Mouse (Mus musculus): Measurements from ENCODE around the gene Lingo3. TPM values are rescaled to one million over a fixed set of nuclear protein-coding genes. Genes with fewer than 3 reads are reported as not detected.
"Not testable (repeated sequence)": the region's sequence is repeated elsewhere in the genome, so short reads cannot be mapped to it uniquely, and the experiment has no call there.

Lingo3 gene
- polyA plus RNA-seq, 1 experiment from 2014 or later, result 6.2 TPM

DNA sequence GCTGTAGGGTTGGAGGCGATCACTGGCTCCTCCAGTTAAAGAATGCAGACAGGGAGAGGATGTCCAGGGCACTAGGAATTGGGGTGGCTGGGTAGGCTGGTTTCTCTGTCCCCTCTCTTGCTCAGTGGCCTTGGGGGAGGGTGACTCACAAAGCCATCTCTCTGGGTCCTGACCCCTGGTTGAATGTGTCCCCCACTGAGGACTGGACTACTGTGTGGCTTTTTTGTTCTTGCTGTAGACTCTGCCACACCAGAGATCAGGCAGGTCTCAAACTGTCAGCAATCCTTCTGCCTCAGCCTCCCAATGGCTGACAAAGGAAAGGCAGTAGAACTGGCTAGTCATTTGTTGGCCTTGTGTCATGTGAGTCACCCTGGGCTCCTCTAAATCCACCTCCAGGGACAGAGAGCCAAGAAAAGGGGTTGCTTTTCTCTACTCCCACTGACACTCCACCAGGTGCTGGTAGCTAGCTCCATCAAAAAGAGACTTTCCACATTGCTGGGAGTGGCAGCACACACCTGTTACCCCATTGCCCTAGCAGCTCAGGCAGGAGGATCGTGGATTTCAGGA lies 5.4 kb downstream of the Lingo3 start:
- Histone ChIP-seq H3K27ac (replicated peaks; ENCODE audit: low read depth, low read length) (no peak overlapping the region), H3K4me3 (replicated peaks; ENCODE audit: low read depth, low read length) (no peak overlapping the region), H3K9ac (replicated peaks; ENCODE audit: low read length) (no peak overlapping the region), H3K9me3 (ENCODE audit: control insufficient read depth, low read length) (no peaks in the 10 kb centered on the region), H3K4me2 (ENCODE audit: low read length) (no peak overlapping the region), H3K36me3 (ENCODE audit: control insufficient read depth, insufficient read depth, low read length) (no peaks in the 10 kb centered on the region), H3K4me1 (ENCODE audit: control insufficient read depth, insufficient read depth, low read length) (0 out of 2 replicates have a peak, but pooled peaks cover 4% of the 10 kb centered on the region), H3K27me3 (ENCODE audit: control insufficient read depth, insufficient read depth, low read length) (peaks cover 37% of the 10 kb centered on the region)
- DNase-seq (no peak), ATAC-seq (ENCODE audit: low FRiP score, low TSS enrichment) (no peak)
- 78% methylated on average over 2 of the region's 2 CpGs for WGBS

DNA sequence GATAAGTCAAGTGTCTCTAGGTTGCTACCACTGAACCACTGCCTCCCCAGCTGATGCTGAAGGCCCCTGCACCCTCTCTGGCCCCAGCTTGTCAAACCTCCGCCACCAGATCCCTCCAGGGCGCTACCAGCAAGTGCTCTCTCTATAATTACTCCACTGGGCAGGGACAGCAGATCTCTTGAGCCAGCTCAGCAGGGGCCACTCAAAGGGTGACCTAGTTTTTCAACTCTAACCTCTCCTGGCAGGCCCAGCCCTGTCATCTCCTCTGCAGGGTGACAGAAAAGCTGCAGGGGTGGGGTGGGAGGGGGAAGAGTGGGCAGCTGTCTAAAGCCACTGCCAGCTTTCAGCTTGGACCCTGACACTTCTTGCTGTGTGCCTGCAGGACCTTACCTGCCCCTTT lies 6.0 kb downstream of the Lingo3 start:
- no peak for DNase-seq
- Histone ChIP-seq H3K4me2 (ENCODE audit: low read length) (no peak overlapping the region), H3K27ac (replicated peaks; ENCODE audit: low read depth, low read length) (no peak overlapping the region), H3K36me3 (ENCODE audit: control insufficient read depth, insufficient read depth, low read length) (no peaks in the 10 kb centered on the region), H3K4me1 (ENCODE audit: control insufficient read depth, insufficient read depth, low read length) (0 out of 2 replicates have a peak, but pooled peaks cover 4% of the 10 kb centered on the region), H3K9me3 (ENCODE audit: control insufficient read depth, low read length) (no peaks in the 10 kb centered on the region), H3K9ac (replicated peaks; ENCODE audit: low read length) (no peak overlapping the region), H3K27me3 (ENCODE audit: control insufficient read depth, insufficient read depth, low read length) (peaks cover 32% of the 10 kb centered on the region), H3K4me3 (replicated peaks; ENCODE audit: low read depth, low read length) (no peak overlapping the region)
- 6% methylated on average over 2 of the region's 2 CpGs for WGBS
- no peak for ATAC-seq (ENCODE audit: low FRiP score, low TSS enrichment)

DNA sequence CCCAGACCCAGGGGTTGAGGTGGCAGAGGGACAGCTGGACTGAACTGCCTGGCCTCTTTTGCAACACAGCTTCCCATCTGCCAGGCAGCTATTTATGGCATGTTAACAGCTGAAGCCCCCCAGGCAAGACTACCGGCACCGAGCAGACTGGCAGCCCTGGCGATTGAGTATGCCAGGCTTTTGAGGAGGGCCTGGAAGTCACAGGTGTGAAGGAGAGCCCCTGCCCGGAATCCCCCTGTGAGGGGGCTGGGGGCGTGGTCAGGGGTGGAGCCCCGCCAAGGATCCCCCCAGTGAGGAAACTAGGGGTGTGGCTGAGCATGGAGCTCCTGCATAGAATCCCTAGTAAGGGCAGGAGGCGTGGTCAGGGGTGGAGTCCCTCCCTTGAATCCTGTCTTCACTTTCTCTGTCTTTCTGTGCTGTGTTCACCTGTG lies 6.9 kb downstream of the Lingo3 start:
- no peak overlapping the region for H3K4me2 ChIP-seq (ENCODE audit: low read length)
- ATAC-seq (ENCODE audit: low FRiP score, low TSS enrichment) (no peak), DNase-seq (no peak)
- 0 out of 2 replicates have a peak, but pooled peaks cover 4% of the 10 kb centered on the region for H3K4me1 ChIP-seq (ENCODE audit: control insufficient read depth, insufficient read depth, low read length)
- H3K4me3 ChIP-seq (replicated peaks; ENCODE audit: low read depth, low read length), result no peak overlapping the region
- H3K27ac ChIP-seq (replicated peaks; ENCODE audit: low read depth, low read length), result no peak overlapping the region
- H3K36me3 ChIP-seq (ENCODE audit: control insufficient read depth, insufficient read depth, low read length), result 0 out of 2 replicates have a peak, but pooled peaks cover under 1% of the 10 kb centered on the region
- WGBS, result 52% methylated on average over 7 of the region's 7 CpGs
- peaks cover 25% of the 10 kb centered on the region for H3K27me3 ChIP-seq (ENCODE audit: control insufficient read depth, insufficient read depth, low read length)
- no peak overlapping the region for H3K9ac ChIP-seq (replicated peaks; ENCODE audit: low read length)
- H3K9me3 ChIP-seq (ENCODE audit: control insufficient read depth, low read length), result no peaks in the 10 kb centered on the region

DNA sequence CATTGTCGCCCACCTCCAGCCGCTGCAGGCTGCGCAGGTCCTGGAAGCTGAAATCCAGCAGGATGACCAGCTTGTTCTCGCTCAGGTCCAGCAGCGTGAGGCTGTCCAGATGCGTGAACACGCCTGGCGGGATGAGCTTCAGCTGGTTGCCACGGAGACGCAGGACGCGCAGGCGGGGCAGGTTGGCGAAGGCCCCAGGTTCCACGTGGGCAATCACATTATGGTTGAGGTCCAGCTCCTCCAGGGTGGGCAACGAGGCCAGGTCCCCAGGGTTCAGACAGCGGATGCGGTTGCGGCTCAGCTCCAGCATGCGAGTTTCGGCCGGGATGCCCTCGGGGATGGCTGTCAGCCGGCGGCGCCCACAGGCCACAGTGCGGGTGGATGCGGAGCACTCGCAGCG lies 8.2 kb downstream of the Lingo3 start:
- Histone ChIP-seq H3K9ac (replicated peaks; ENCODE audit: low read length) (peak overlapping the region; percentile 26; the same call in 1 of the 2 replicates), H3K4me2 (ENCODE audit: low read length) (peak overlapping the region; percentile 29)
- ATAC-seq (ENCODE audit: low FRiP score, low TSS enrichment), result no peak

DNA sequence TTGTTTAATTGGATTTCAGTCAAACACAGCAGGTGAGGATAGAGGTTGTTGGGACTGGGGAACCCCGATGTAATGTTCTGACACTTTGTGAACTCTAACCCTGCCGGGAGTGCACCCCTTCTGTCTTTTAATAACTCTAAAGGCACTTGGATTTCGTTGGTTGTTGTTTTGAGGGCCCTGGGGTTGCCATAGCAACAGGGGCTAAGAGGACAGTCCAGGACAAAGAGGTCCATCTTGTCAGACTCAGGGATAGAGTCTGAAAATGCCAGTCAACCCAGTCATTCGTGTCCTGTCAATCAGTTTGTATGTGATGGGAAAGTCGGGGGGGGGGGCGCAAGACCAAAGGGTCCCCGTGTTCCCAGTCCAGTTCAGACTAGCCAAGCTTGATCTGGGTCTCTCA lies 11.0 kb downstream of the Lingo3 start:
- H3K4me2 ChIP-seq (ENCODE audit: low read length), result no peak overlapping the region
- H3K36me3 ChIP-seq (ENCODE audit: control insufficient read depth, insufficient read depth, low read length), result peaks cover 24% of the 10 kb centered on the region
- H3K9ac ChIP-seq (replicated peaks; ENCODE audit: low read length), result no peak overlapping the region
- peaks cover 4% of the 10 kb centered on the region for H3K4me1 ChIP-seq (ENCODE audit: control insufficient read depth, insufficient read depth, low read length)
- no peak for DNase-seq
- ATAC-seq (ENCODE audit: low FRiP score, low TSS enrichment), result no peak
- H3K27ac ChIP-seq (replicated peaks; ENCODE audit: low read depth, low read length), result no peak overlapping the region
- 34% methylated on average over 7 of the region's 7 CpGs for WGBS
- no peak overlapping the region for H3K4me3 ChIP-seq (replicated peaks; ENCODE audit: low read depth, low read length)
- H3K27me3 ChIP-seq (ENCODE audit: control insufficient read depth, insufficient read depth, low read length), result peaks cover 25% of the 10 kb centered on the region
- no peaks in the 10 kb centered on the region for H3K9me3 ChIP-seq (ENCODE audit: control insufficient read depth, low read length)

More for the DNA sequence above, 8.2 kb downstream of the Lingo3 start:
- Histone ChIP-seq H3K4me1 (ENCODE audit: control insufficient read depth, insufficient read depth, low read length) (0 out of 2 replicates have a peak, but pooled peaks cover 4% of the 10 kb centered on the region), H3K27ac (replicated peaks; ENCODE audit: low read depth, low read length) (no peak overlapping the region), H3K4me3 (replicated peaks; ENCODE audit: low read depth, low read length) (no peak overlapping the region), H3K9me3 (ENCODE audit: control insufficient read depth, low read length) (no peaks in the 10 kb centered on the region), H3K36me3 (ENCODE audit: control insufficient read depth, insufficient read depth, low read length) (peaks cover 7% of the 10 kb centered on the region), H3K27me3 (ENCODE audit: control insufficient read depth, insufficient read depth, low read length) (peaks cover 25% of the 10 kb centered on the region)
- 42% methylated on average over 30 of the region's 30 CpGs for WGBS
- DNase-seq, result peak; percentile 44

DNA sequence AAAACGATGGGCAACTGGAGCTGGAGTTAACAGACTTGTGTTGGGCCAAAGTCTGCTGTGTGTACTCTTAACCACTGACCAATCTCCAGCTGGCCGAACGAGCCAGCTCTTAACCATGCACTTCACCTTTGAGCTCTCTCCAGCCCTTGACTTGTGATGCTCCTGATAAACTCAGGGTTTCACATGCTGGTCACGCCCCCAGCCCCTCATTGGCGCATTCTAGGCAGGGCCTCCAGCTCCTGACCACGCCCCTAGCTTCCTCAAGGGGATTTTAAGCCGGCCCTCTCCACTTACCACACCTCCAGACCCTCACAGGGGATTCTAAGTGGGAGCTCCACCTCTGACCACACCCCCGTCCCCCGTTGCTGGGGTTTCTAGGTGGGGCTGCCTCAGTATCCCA lies 12.7 kb downstream of the Lingo3 start:
- Histone ChIP-seq H3K27ac (replicated peaks; ENCODE audit: low read depth, low read length) (no peak overlapping the region), H3K4me3 (replicated peaks; ENCODE audit: low read depth, low read length) (no peak overlapping the region), H3K4me1 (ENCODE audit: control insufficient read depth, insufficient read depth, low read length) (peaks cover 10% of the 10 kb centered on the region), H3K36me3 (ENCODE audit: control insufficient read depth, insufficient read depth, low read length) (peaks cover 24% of the 10 kb centered on the region), H3K9me3 (ENCODE audit: control insufficient read depth, low read length) (no peaks in the 10 kb centered on the region), H3K4me2 (ENCODE audit: low read length) (no peak overlapping the region), H3K9ac (replicated peaks; ENCODE audit: low read length) (no peak overlapping the region; the same call in 1 of the 2 replicates), H3K27me3 (ENCODE audit: control insufficient read depth, insufficient read depth, low read length) (peaks cover 25% of the 10 kb centered on the region)
- ATAC-seq (ENCODE audit: low FRiP score, low TSS enrichment) (no peak), DNase-seq (peak; percentile 65)
- WGBS, result 5% methylated on average over 9 of the region's 9 CpGs

DNA sequence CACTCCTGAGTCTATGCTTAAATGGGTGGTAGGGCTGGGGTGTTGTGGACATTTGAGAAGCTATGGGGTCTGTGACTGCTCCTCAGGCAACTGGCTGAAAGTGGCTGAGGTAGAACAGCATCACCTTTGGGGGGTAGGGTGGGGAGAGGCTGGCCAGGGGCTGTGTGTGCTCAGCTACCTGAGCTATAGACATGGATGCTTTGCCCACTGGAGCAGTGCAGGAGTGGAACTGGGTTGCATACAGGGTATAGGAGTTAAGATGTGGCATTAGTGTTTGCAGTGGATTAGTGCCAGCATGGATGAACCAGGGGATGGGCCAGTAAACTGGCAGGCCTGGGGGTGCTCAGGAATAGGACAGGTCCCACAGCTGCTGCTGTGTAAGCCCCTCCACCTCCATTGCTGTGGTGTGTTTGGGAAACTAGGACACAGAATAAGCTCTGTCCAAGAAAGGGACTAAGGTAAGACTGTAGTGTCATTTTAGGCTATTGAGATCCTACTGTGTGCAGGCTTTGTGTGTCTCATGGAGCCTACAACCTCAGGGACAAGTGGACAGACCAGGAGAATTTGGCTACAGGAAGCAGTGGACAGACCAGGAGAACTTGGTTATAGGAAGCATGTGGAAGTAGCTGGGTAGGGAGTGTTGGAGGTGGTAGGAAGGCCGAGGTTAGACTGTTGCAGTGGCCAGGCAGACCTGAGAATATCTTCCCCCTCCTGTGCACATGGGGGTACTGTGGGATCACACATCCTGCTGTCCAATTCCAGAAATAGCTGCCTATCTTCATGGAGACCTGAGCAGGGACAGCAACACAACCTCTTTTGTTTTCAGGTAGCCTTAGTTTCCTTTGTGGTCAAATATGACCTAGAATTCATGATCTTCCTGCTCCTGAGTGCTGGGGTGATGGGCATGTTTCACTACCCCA lies 14.2 kb downstream of the Lingo3 start:
- H3K4me2 ChIP-seq (ENCODE audit: low read length), result 0 out of 2 replicates have a peak overlapping the region, but pooled peaks have one; percentile 6

DNA sequence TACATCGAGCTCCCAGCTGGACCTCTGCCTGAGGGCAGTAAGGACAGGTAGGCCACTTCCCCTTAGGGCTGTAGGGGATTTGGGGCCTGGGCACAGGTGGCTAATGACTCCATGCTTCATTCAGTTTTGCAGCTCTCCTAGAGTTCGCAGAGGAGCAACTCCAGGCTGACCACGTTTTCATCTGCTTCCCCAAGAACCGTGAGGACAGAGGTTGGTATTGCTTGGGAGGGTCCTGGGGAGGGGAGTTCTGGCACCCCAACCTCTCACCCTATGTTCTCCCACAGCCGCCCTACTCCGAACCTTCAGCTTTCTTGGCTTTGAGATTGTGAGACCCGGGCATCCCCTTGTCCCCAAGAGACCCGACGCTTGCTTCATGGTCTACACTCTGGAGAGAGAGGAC lies 15.3 kb downstream of the Lingo3 start:
- not testable (repeated sequence) for H3K9me3 ChIP-seq (ENCODE audit: control insufficient read depth, low read length); ATAC-seq (ENCODE audit: low FRiP score, low TSS enrichment); H3K9ac ChIP-seq (replicated peaks; ENCODE audit: low read length); DNase-seq; H3K27me3 ChIP-seq (ENCODE audit: control insufficient read depth, insufficient read depth, low read length); H3K27ac ChIP-seq (replicated peaks; ENCODE audit: low read depth, low read length); H3K4me1 ChIP-seq (ENCODE audit: control insufficient read depth, insufficient read depth, low read length)
- WGBS, result 84% methylated on average over 7 of the region's 9 CpGs
- H3K36me3 ChIP-seq (ENCODE audit: control insufficient read depth, insufficient read depth, low read length), result peaks cover 24% of the 10 kb centered on the region
- H3K4me2 ChIP-seq (ENCODE audit: low read length), result peak overlapping the region; percentile 92
- H3K4me3 ChIP-seq (replicated peaks; ENCODE audit: low read depth, low read length), result peak overlapping the region; percentile 74; the same call in 1 of the 2 replicates

More for the DNA sequence above, 14.2 kb downstream of the Lingo3 start:
- Histone ChIP-seq H3K27me3 (ENCODE audit: control insufficient read depth, insufficient read depth, low read length) (peaks cover 12% of the 10 kb centered on the region; the same call in 1 of the 2 replicates), H3K36me3 (ENCODE audit: control insufficient read depth, insufficient read depth, low read length) (peaks cover 24% of the 10 kb centered on the region), H3K9me3 (ENCODE audit: control insufficient read depth, low read length) (no peaks in the 10 kb centered on the region), H3K4me3 (replicated peaks; ENCODE audit: low read depth, low read length) (no peak overlapping the region), H3K9ac (replicated peaks; ENCODE audit: low read length) (no peak overlapping the region), H3K4me1 (ENCODE audit: control insufficient read depth, insufficient read depth, low read length) (peaks cover 10% of the 10 kb centered on the region), H3K27ac (replicated peaks; ENCODE audit: low read depth, low read length) (no peak overlapping the region)
- WGBS, result 68% methylated on average over 1 of the region's 1 CpGs
- no peak for DNase-seq
- no peak for ATAC-seq (ENCODE audit: low FRiP score, low TSS enrichment)

Data from midbrain, embryonic 14.5 days (tissue).